Mouse (Mus musculus): ENCODE results near the gene Gm5105. TPM values are rescaled to one million over a fixed set of nuclear protein-coding genes. Genes with fewer than 3 reads are reported as not detected.

Gene Gm5105
- polyA plus RNA-seq, 1 experiment from 2014 or later: not detected

- Histone ChIP-seq H3K36me3 (ENCODE audit: control insufficient read depth, insufficient read depth) (no peaks in the 10 kb centered on the region), H3K27ac (ENCODE audit: low read depth, low read length) (no peak overlapping the region), H3K9ac (ENCODE audit: low read depth, low read length) (no peak overlapping the region), H3K4me1 (replicated peaks; ENCODE audit: control insufficient read depth, insufficient read depth, low read length) (no peaks in the 10 kb centered on the region), H3K27me3 (replicated peaks; ENCODE audit: control insufficient read depth, insufficient read depth, low read length) (no peaks in the 10 kb centered on the region), H3K4me3 (ENCODE audit: low read depth, low read length) (no peak overlapping the region), H3K4me2 (replicated peaks; ENCODE audit: low read depth) (no peak overlapping the region), H3K9me3 (ENCODE audit: control insufficient read depth) (no peaks in the 10 kb centered on the region)
- no peak for TF ChIP-seq CTCF (IDR thresholded peaks at IDR 0.05; ENCODE audit: low read depth)
- WGBS: 86% methylated on average over 4 of the region's 4 CpGs
- ATAC-seq: no peak
Observed at GRCm38 (mm10) chr3:138083896-138084295, 16.7 kb upstream of the Gm5105 start.

GRCm38 (mm10) chr3:138083073-138083637, 16.0 kb upstream of the Gm5105 start:
- H3K4me2 ChIP-seq (replicated peaks; ENCODE audit: low read depth): no peak overlapping the region
- ATAC-seq: no peak
- H3K4me3 ChIP-seq (ENCODE audit: low read depth, low read length): no peak overlapping the region
- no peaks in the 10 kb centered on the region for H3K27me3 ChIP-seq (replicated peaks; ENCODE audit: control insufficient read depth, insufficient read depth, low read length)
- WGBS: 88% methylated on average over 1 of the region's 1 CpGs
- no peak for TF ChIP-seq CTCF (IDR thresholded peaks at IDR 0.05; ENCODE audit: low read depth)
- no peaks in the 10 kb centered on the region for H3K36me3 ChIP-seq (ENCODE audit: control insufficient read depth, insufficient read depth)
- no peak overlapping the region for H3K9ac ChIP-seq (ENCODE audit: low read depth, low read length)
- H3K9me3 ChIP-seq (ENCODE audit: control insufficient read depth): no peaks in the 10 kb centered on the region
- H3K4me1 ChIP-seq (replicated peaks; ENCODE audit: control insufficient read depth, insufficient read depth, low read length): no peaks in the 10 kb centered on the region
- H3K27ac ChIP-seq (ENCODE audit: low read depth, low read length): no peak overlapping the region

- no peak overlapping the region for H3K9ac ChIP-seq (ENCODE audit: low read depth, low read length)
- 62% methylated on average over 1 of the region's 1 CpGs for WGBS
Observed at GRCm38 (mm10) chr3:138078701-138079100, 11.5 kb upstream of the Gm5105 start.

GRCm38 (mm10) chr3:138077476-138078340, 10.5 kb upstream of the Gm5105 start:
- 76% methylated on average over 11 of the region's 11 CpGs for WGBS
- no peak for TF ChIP-seq CTCF (IDR thresholded peaks at IDR 0.05; ENCODE audit: low read depth)
- H3K27ac ChIP-seq (ENCODE audit: low read depth, low read length): no peak overlapping the region

More at GRCm38 (mm10) chr3:138078701-138079100, 11.5 kb upstream of the Gm5105 start:
- no peaks in the 10 kb centered on the region for H3K36me3 ChIP-seq (ENCODE audit: control insufficient read depth, insufficient read depth)
- H3K4me2 ChIP-seq (replicated peaks; ENCODE audit: low read depth): no peak overlapping the region
- H3K27me3 ChIP-seq (replicated peaks; ENCODE audit: control insufficient read depth, insufficient read depth, low read length): no peaks in the 10 kb centered on the region
- no peak for ATAC-seq
- H3K4me3 ChIP-seq (ENCODE audit: low read depth, low read length): no peak overlapping the region
- no peaks in the 10 kb centered on the region for H3K9me3 ChIP-seq (ENCODE audit: control insufficient read depth)
- H3K27ac ChIP-seq (ENCODE audit: low read depth, low read length): no peak overlapping the region
- TF ChIP-seq CTCF (IDR thresholded peaks at IDR 0.05; ENCODE audit: low read depth): no peak
- H3K4me1 ChIP-seq (replicated peaks; ENCODE audit: control insufficient read depth, insufficient read depth, low read length): no peaks in the 10 kb centered on the region

GRCm38 (mm10) chr3:138075209-138075608, 8.0 kb upstream of the Gm5105 start:
- no peaks in the 10 kb centered on the region for H3K4me1 ChIP-seq (replicated peaks; ENCODE audit: control insufficient read depth, insufficient read depth, low read length)
- H3K36me3 ChIP-seq (ENCODE audit: control insufficient read depth, insufficient read depth): no peaks in the 10 kb centered on the region
- H3K9ac ChIP-seq (ENCODE audit: low read depth, low read length): no peak overlapping the region
- 72% methylated on average over 8 of the region's 8 CpGs for WGBS
- H3K4me3 ChIP-seq (ENCODE audit: low read depth, low read length): no peak overlapping the region
- no peaks in the 10 kb centered on the region for H3K27me3 ChIP-seq (replicated peaks; ENCODE audit: control insufficient read depth, insufficient read depth, low read length)
- H3K9me3 ChIP-seq (ENCODE audit: control insufficient read depth): no peaks in the 10 kb centered on the region
- no peak overlapping the region for H3K4me2 ChIP-seq (replicated peaks; ENCODE audit: low read depth)
- no peak for TF ChIP-seq CTCF (IDR thresholded peaks at IDR 0.05; ENCODE audit: low read depth)
- ATAC-seq: no peak
- no peak overlapping the region for H3K27ac ChIP-seq (ENCODE audit: low read depth, low read length)

More at GRCm38 (mm10) chr3:138077476-138078340, 10.5 kb upstream of the Gm5105 start:
- Histone ChIP-seq H3K27me3 (replicated peaks; ENCODE audit: control insufficient read depth, insufficient read depth, low read length) (no peaks in the 10 kb centered on the region), H3K9me3 (ENCODE audit: control insufficient read depth) (no peaks in the 10 kb centered on the region), H3K9ac (ENCODE audit: low read depth, low read length) (no peak overlapping the region), H3K4me1 (replicated peaks; ENCODE audit: control insufficient read depth, insufficient read depth, low read length) (no peaks in the 10 kb centered on the region), H3K4me3 (ENCODE audit: low read depth, low read length) (no peak overlapping the region), H3K4me2 (replicated peaks; ENCODE audit: low read depth) (no peak overlapping the region), H3K36me3 (ENCODE audit: control insufficient read depth, insufficient read depth) (no peaks in the 10 kb centered on the region)
- ATAC-seq: no peak

GRCm38 (mm10) chr3:138074214-138074613, 7.0 kb upstream of the Gm5105 start:
- no peaks in the 10 kb centered on the region for H3K9me3 ChIP-seq (ENCODE audit: control insufficient read depth)
- ATAC-seq: no peak
- no peaks in the 10 kb centered on the region for H3K4me1 ChIP-seq (replicated peaks; ENCODE audit: control insufficient read depth, insufficient read depth, low read length)
- WGBS: 94% methylated on average over 1 of the region's 1 CpGs
- H3K4me3 ChIP-seq (ENCODE audit: low read depth, low read length): no peak overlapping the region
- H3K27me3 ChIP-seq (replicated peaks; ENCODE audit: control insufficient read depth, insufficient read depth, low read length): no peaks in the 10 kb centered on the region
- no peaks in the 10 kb centered on the region for H3K36me3 ChIP-seq (ENCODE audit: control insufficient read depth, insufficient read depth)
- no peak overlapping the region for H3K27ac ChIP-seq (ENCODE audit: low read depth, low read length)
- no peak overlapping the region for H3K4me2 ChIP-seq (replicated peaks; ENCODE audit: low read depth)
- no peak for TF ChIP-seq CTCF (IDR thresholded peaks at IDR 0.05; ENCODE audit: low read depth)
- H3K9ac ChIP-seq (ENCODE audit: low read depth, low read length): no peak overlapping the region

All from intestine, postnatal 0 days (tissue).